Mouse (Mus musculus): ENCODE measurements around the gene Tns2.
"Not testable (repeated sequence)": the region's sequence is repeated elsewhere in the genome, so short reads cannot be mapped to it uniquely, and the experiment has no call there.

Gene Tns2

GRCm38 (mm10) chr15:102150301-102151135, 50.3 kb downstream of the Tns2 start, which contains the start of gene Soat2:
Gene Soat2 (plus strand): TSS chr15:102150526.
- in situ Hi-C loops (cut with MboI; ENCODE audit: low pct_unique_long_range_greater_than_20kb in 1 of 2, low sequenced_read_pairs in 2 of 2, unreplicated experiment in 1 of 2), result no loop called here

- in situ Hi-C loops (cut with MboI; ENCODE audit: low pct_unique_long_range_greater_than_20kb in 1 of 2, low sequenced_read_pairs in 2 of 2, unreplicated experiment in 1 of 2), result no loop called here
These were observed 52.4 kb downstream of the Tns2 start for GRCm38 (mm10) chr15:102152646-102153045.

DNA sequence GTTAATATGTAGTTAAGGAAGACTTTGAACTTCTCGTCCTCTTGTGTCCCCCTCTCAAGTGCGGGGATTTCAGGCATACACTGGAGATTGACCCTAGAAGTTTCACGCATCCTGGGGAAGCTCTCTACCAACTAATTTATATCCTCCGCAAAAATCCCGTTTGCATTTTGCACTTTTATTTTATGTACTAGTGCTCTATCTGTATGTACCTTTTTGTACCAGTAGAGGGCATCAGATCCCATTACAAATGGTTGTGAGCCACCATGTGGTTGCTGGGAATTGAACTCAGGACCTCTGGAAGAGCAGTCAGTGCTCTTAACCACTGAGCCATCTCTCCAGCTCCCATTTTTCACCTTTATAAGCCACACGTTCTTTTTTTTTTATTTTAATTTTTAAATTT, 54.8 kb downstream of the Tns2 start:
- in situ Hi-C loops (cut with MboI; ENCODE audit: low pct_unique_long_range_greater_than_20kb in 1 of 2, low sequenced_read_pairs in 2 of 2, unreplicated experiment in 1 of 2), result not testable (repeated sequence)

DNA sequence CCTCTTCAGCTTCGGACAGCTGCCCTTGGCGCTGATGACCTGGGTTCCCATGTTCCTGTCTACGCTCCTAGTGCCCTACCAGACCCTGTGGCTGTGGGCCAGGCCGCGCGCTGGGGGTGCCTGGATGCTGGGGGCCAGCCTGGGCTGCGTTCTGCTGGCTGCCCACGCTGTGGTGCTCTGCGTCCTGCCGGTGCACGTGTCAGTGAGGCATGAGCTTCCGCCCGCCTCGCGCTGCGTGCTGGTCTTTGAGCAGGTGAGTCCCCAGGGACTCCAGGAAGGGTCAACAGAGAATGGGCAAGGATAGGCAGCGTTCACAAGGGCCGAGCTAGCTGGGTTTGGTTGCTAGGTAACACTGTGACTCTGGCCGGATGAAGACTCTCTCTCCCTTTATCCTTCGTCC, 56.6 kb downstream of the Tns2 start:
- in situ Hi-C loops (cut with MboI; ENCODE audit: low pct_unique_long_range_greater_than_20kb in 1 of 2, low sequenced_read_pairs in 2 of 2, unreplicated experiment in 1 of 2), result no loop called here

DNA sequence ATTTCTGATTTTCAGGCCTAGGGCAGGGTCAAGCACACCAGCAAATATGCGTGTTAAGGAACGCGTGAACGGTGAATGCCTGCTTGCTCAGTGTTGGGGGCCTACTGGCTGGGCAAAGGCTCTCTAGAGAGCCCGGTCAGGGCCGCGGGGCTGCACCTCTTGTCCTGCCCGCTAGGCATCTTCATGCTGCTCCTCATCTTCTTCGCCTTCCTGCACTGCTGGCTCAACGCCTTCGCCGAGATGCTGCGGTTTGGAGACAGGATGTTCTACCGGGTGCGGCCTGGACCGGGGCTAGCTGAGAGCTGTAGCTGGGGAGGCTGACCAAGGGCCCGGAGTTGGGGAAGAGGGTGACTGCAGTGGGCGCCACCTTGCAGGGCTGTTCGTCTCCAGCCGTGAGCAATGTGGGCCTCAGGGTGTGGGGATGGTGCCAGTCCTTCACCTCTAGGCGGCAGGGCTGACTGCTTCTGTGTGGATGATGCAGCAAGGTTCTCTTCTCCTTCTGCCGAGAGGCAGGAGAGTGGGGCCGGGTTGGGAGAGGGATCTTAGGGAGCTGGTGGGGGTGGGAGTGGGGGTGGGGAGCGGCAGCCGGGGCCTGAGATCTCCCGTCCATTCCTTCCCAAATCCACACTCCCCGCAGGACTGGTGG, 60.3 kb downstream of the Tns2 start:
- in situ Hi-C loops (cut with MboI; ENCODE audit: low pct_unique_long_range_greater_than_20kb in 1 of 2, low sequenced_read_pairs in 2 of 2, unreplicated experiment in 1 of 2), result no loop called here

GRCm38 (mm10) chr15:102163900-102164693, 63.9 kb downstream of the Tns2 start:
- in situ Hi-C loops (cut with MboI; ENCODE audit: low pct_unique_long_range_greater_than_20kb in 1 of 2, low sequenced_read_pairs in 2 of 2, unreplicated experiment in 1 of 2), result no loop called here

DNA sequence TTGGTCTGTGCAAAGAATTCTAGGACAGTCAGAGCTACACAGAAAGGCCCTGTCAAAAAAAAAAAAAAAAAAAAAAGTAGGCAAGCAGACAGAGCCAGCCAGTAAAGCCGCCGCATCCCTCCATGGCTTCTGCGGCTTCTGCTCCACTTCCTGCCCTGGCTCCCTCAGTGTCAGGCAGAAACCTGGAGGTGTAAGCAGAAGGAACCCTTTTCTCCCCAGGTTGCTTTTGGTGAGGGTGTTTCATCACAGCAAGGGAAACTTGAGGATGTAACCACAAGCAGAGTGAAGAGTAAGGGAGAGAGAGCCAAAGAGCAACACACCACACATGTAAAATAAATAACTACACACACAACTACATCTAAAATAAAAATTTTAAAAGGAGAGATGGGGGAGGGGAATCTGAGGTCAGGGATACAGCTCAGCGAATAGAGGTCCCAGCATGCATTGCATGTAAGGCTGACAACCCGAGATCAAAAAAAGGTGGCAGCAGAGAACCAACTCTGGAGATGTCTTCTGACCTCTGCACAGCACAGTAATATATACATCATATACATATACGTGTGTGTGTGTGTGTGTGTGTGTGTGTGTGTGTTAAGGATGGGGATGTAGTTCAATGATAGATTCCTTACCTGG, 65.4 kb downstream of the Tns2 start:
- in situ Hi-C loops (cut with MboI; ENCODE audit: low pct_unique_long_range_greater_than_20kb in 1 of 2, low sequenced_read_pairs in 2 of 2, unreplicated experiment in 1 of 2), result no loop called here
